Mouse (Mus musculus): ENCODE measurements at regions not wholly inside any gene's neighbourhood (a gene's known extent, or its start where the extent isn't known, plus 50 kb on each side); places are given as distances from the start of the nearest gene placed in this dataset.

GRCm38 (mm10) chr4:55924974-55925373 is 392.7 kb upstream of the Klf4 start:
- no peak for DNase-seq

GRCm38 (mm10) chr4:55921217-55921616 is 389.0 kb upstream of the Klf4 start:
- no peak for DNase-seq

- DNase-seq = no peak
Measured at GRCm38 (mm10) chr4:55894116-55894885, 362.0 kb upstream of the Klf4 start.

- no peak for DNase-seq
Measured at GRCm38 (mm10) chr4:55891656-55892055, 359.4 kb upstream of the Klf4 start.

- no peak for DNase-seq
Measured at GRCm38 (mm10) chr4:55887581-55887980, 355.3 kb upstream of the Klf4 start.

GRCm38 (mm10) chr4:55882541-55882940 is 350.3 kb upstream of the Klf4 start:
- no peak for DNase-seq

GRCm38 (mm10) chr4:55875304-55875703 is 343.0 kb upstream of the Klf4 start:
- DNase-seq = no peak

- DNase-seq = no peak
Measured at GRCm38 (mm10) chr4:55874875-55875274, 342.6 kb upstream of the Klf4 start.

DNA sequence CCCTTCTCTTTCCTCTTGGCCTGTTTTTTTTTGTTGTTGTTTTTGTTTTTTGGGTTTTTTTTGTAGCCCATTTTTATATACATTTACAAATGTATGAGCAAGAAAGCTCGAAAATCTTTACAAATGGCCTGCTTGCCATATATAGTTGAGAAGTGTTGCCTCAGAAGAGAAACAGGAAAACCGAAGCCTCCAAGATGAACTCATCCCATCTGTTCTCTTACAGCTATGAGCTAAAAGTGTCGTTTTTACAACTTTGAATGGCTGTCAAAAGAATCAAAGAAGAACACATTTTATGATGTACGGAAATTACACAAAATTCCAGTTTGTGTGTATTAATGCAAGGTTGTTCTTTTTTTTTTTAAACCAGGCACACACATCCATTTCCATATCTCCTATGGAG is 342.0 kb upstream of the Klf4 start:
- no peak for DNase-seq

GRCm38 (mm10) chr4:55860055-55860454 is 327.8 kb upstream of the Klf4 start:
- DNase-seq = no peak

GRCm38 (mm10) chr4:55859211-55859761 is 327.0 kb upstream of the Klf4 start:
- DNase-seq = no peak

GRCm38 (mm10) chr4:55851430-55851829 is 319.2 kb upstream of the Klf4 start:
- DNase-seq = no peak

- DNase-seq = no peak
Measured at GRCm38 (mm10) chr4:55851027-55851426, 318.8 kb upstream of the Klf4 start.

- no peak for DNase-seq
Measured at GRCm38 (mm10) chr4:55843727-55844401, 311.6 kb upstream of the Klf4 start.

DNA sequence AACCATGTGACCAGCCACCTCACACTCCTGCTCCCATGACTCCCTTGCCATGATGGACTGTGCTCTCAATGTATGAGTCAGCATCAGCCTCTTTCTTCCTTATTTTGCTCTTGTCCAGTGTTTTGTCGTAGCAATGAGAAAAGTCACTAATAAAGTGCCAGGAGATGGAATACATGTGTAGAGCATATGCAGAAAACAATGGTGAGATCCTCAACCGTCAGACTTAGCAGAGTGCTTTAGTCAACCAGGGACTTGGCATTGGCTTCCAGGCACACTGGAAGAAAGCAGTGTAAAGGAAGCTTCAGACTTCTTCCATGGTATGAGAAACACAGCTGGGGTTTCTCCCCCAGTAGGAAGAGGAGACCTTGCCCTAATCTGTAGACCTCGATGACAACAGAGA is 306.3 kb upstream of the Klf4 start:
- no peak for DNase-seq

- DNase-seq = no peak
Measured at GRCm38 (mm10) chr4:55824047-55824760, 291.9 kb upstream of the Klf4 start.

DNA sequence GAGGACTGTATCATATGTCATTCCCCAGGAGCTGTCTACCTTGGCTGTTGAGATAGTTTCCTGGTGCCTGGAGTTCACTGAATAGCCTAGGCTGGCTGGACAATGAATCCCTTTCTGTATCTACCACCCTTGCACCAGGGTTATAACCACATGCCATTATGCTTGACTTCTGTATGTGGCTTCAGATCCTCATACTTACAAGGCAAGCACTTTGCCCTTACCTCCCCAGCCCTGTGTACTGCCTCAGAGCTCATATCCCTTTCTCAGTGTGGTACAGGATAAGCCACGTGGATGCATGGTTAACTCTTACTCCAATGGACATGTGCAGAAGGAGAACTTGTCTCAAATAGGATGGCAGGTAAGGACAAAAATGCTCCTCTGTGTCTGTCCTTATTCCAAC is 291.3 kb upstream of the Klf4 start:
- no peak for DNase-seq

DNA sequence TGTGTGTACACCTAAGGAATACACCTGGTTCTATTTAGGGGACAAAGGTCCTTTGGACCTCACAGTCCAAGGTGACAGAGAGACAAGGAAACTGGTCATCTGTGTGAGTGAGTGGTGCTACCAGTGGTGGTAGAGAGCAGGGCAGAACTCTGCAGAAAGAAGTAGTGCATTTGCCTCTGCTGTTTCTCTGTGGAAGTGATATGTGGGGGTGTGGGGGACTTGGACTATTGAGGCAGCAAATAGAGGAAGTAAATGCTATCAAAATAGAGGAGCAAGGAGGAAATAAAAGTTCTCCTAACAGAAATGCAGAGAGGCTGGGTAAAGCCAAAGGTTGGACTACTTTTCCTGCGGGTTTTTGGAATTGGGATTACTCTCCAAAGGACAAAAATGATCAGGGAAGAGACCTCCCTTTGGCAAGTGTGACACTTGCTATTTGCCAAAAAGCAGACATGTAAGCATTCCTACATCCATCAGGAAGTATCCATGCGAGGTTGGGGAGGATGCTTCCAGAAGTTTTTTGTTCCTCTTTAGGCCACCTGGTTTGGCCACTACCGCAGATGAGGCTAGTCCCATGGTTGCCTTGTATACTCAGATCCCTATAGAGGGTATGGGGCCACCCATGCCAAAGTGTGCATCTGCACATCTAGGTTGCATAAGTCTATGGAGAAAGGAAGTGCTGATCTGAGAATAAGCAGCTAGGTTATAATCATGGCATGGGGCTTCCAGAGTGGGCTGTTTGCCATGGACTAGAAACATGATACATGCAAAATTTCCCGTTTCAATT is 285.0 kb upstream of the Klf4 start:
- DNase-seq = no peak

GRCm38 (mm10) chr4:55815832-55816231 is 283.6 kb upstream of the Klf4 start:
- DNase-seq = no peak

DNA sequence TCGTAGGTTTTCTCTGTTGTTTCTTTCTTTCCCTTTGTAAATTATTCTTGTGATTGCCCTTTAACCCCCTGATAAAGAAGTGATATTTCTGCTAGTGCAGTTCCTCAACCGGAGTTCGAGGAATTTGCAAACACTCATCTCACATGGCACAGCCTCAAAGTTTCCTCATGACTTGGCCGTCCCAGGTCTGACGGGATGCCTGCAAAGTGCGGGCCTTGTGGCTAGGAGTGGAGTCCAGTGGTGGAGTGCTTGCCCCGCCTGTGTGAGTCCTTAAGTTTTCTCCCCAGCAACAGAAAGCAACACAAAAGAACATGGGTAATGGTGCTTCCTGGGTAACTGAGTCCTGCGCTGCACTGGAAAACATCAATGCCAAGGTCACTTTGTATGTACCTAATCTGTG is 280.6 kb upstream of the Klf4 start:
- no peak for DNase-seq

DNA sequence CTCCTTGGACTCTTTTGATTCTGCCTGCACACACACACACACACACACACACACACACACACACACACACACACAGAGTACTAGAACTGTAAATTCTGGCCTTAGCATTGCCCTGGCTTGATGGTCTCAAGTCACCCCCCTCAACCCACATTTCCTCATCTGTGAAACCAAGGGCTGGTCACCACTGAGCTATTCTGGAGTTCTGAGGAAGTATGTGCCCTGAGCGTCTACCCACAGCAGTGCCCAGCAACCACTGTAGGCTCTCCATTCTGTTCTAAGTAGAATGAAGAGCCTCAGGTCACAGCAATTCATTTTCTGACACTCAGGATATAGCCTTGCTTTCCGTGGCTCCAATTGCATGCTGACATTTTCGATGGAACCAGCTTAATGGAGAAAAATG is 279.4 kb upstream of the Klf4 start:
- no peak for DNase-seq

DNA sequence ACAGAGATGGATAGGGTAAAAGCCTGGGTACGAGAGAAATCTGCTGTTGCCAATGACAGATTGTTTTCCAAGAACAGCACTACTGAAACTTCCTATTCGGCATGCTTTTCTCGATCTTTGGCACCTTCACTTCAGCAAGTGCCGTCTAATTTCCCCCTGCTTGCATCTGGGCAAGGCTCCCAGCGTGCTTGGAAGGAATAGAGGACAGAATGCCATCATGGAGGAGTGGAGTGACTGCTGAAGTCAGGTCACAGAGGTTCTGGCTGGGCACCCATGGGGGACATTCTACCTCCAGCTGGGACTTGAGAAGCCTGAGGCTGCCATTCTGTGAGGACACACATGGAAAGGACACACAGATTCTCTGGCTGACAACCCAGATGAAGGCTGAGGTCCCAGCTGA is 276.2 kb upstream of the Klf4 start:
- DNase-seq = no peak

DNA sequence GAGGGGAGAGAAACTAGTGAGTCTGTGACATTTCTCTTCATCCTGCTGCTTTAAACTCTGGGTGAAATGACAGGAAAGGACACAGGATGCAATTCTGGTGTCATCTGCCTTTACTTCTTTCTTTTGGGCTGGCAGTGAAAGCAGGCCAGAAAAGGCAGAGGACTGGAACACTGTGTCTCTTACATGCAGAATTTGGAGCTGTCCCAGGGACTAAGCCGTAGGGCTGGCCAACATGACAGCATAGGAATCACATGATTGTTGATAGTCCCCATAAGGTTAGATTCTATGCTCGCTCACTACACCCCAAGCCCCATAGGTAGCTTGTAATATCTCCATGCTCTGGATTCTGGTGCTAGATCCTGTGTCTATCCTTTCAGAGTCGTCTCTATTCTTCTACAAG is 274.5 kb upstream of the Klf4 start:
- no peak for DNase-seq
